Mouse (Mus musculus): Measurements from ENCODE around the gene Mcm2. TPM values are rescaled to one million over a fixed set of nuclear protein-coding genes. Genes with fewer than 3 reads are reported as not detected.

Mcm2 gene
- polyA plus RNA-seq, 1 experiment from 2014 or later, result 68.2 TPM

- 75% methylated on average over 9 of the region's 9 CpGs for WGBS
Measured at GRCm38 (mm10) chr6:88843781-88844725, 54.5 kb downstream of the Mcm2 start.

GRCm38 (mm10) chr6:88843241-88843640, 55.3 kb downstream of the Mcm2 start:
- peak overlapping the region; percentile 91; the same call in 1 of the 2 replicates for H3K27ac ChIP-seq
- no peaks in the 10 kb centered on the region for H3K27me3 ChIP-seq
- peaks cover 16% of the 10 kb centered on the region for H3K36me3 ChIP-seq
- H3K4me1 ChIP-seq (replicated peaks), result peaks cover 21% of the 10 kb centered on the region
- no peak for ATAC-seq (replicated peaks; ENCODE audit: insufficient number of reproducible peaks, insufficient read depth, low FRiP score, low read depth)
- H3K4me2 ChIP-seq, result peak overlapping the region; percentile 92
- peak overlapping the region; percentile 91 for H3K4me3 ChIP-seq
- 69% methylated on average over 7 of the region's 7 CpGs for WGBS
- peak overlapping the region; percentile 83 for H3K9ac ChIP-seq
- H3K9me3 ChIP-seq (replicated peaks), result no peaks in the 10 kb centered on the region

More at GRCm38 (mm10) chr6:88843781-88844725, 54.5 kb downstream of the Mcm2 start:
- no peaks in the 10 kb centered on the region for H3K9me3 ChIP-seq (replicated peaks)
- no peak for ATAC-seq (replicated peaks; ENCODE audit: insufficient number of reproducible peaks, insufficient read depth, low FRiP score, low read depth)
- peaks cover 8% of the 10 kb centered on the region; the same call in 1 of the 2 replicates for H3K36me3 ChIP-seq
- peaks cover 21% of the 10 kb centered on the region for H3K4me1 ChIP-seq (replicated peaks)
- H3K4me2 ChIP-seq, result no peak overlapping the region; the same call in 1 of the 2 replicates
- H3K9ac ChIP-seq, result no peak overlapping the region
- H3K4me3 ChIP-seq, result peak overlapping the region; percentile 91; the same call in 1 of the 2 replicates
- no peaks in the 10 kb centered on the region for H3K27me3 ChIP-seq
- H3K27ac ChIP-seq, result no peak overlapping the region

- Histone ChIP-seq H3K27ac (peak overlapping the region; percentile 91), H3K4me3 (peak overlapping the region; percentile 91), H3K9me3 (replicated peaks) (no peaks in the 10 kb centered on the region), H3K36me3 (peaks cover 21% of the 10 kb centered on the region), H3K27me3 (no peaks in the 10 kb centered on the region), H3K4me1 (replicated peaks) (peaks cover 21% of the 10 kb centered on the region), H3K9ac (peak overlapping the region; percentile 83), H3K4me2 (peak overlapping the region; percentile 92)
- 2% methylated on average over 32 of the region's 32 CpGs for whole genome bisulfite sequencing
- peak; percentile 0; the same call in 1 of the 2 replicates for ATAC-seq (replicated peaks; ENCODE audit: insufficient number of reproducible peaks, insufficient read depth, low FRiP score, low read depth)
Measured at GRCm38 (mm10) chr6:88842731-88843151, 55.8 kb downstream of the Mcm2 start.

- Histone ChIP-seq H3K9me3 (replicated peaks) (no peaks in the 10 kb centered on the region), H3K36me3 (peaks cover 28% of the 10 kb centered on the region), H3K9ac (peak within 1 kb of the TSS; percentile 91), H3K4me1 (replicated peaks) (peaks cover 21% of the 10 kb centered on the region), H3K4me2 (peak within 1 kb of the TSS; percentile 92), H3K4me3 (peak within 1 kb of the TSS; percentile 91), H3K27ac (peak within 1 kb of the TSS; percentile 91), H3K27me3 (no peaks in the 10 kb centered on the region)
- peak; percentile 97 for ATAC-seq (replicated peaks; ENCODE audit: insufficient number of reproducible peaks, insufficient read depth, low FRiP score, low read depth)
- WGBS, result under 1% methylated on average over 72 of the region's 72 CpGs
Measured at GRCm38 (mm10) chr6:88841781-88842689, 56.5 kb downstream of the Mcm2 start, which contains the start of gene Abtb1. TSS of gene Abtb1 (minus strand) at chr6:88841984.

GRCm38 (mm10) chr6:88841514-88841780, 57.1 kb downstream of the Mcm2 start:
- Histone ChIP-seq H3K36me3 (peaks cover 34% of the 10 kb centered on the region), H3K27ac (peak overlapping the region; percentile 91), H3K4me3 (peak overlapping the region; percentile 91), H3K9me3 (replicated peaks) (no peaks in the 10 kb centered on the region), H3K4me2 (peak overlapping the region; percentile 92), H3K4me1 (replicated peaks) (peaks cover 21% of the 10 kb centered on the region), H3K27me3 (no peaks in the 10 kb centered on the region), H3K9ac (peak overlapping the region; percentile 91)
- 1% methylated on average over 22 of the region's 22 CpGs for WGBS
- ATAC-seq (replicated peaks; ENCODE audit: insufficient number of reproducible peaks, insufficient read depth, low FRiP score, low read depth), result peak; percentile 1; the same call in 1 of the 2 replicates

GRCm38 (mm10) chr6:88840791-88841513, 57.6 kb downstream of the Mcm2 start:
- 50% methylated on average over 9 of the region's 9 CpGs for WGBS
- no peak for ATAC-seq (replicated peaks; ENCODE audit: insufficient number of reproducible peaks, insufficient read depth, low FRiP score, low read depth)
- H3K4me3 ChIP-seq, result peak overlapping the region; percentile 91
- H3K9ac ChIP-seq, result peak overlapping the region; percentile 91
- no peaks in the 10 kb centered on the region for H3K9me3 ChIP-seq (replicated peaks)
- peak overlapping the region; percentile 92 for H3K4me2 ChIP-seq
- H3K27me3 ChIP-seq, result no peaks in the 10 kb centered on the region
- peaks cover 39% of the 10 kb centered on the region for H3K36me3 ChIP-seq
- peaks cover 21% of the 10 kb centered on the region for H3K4me1 ChIP-seq (replicated peaks)
- peak overlapping the region; percentile 91 for H3K27ac ChIP-seq

- peak overlapping the region; percentile 91; the same call in 1 of the 2 replicates for H3K4me3 ChIP-seq
- peaks cover 21% of the 10 kb centered on the region for H3K4me1 ChIP-seq (replicated peaks)
- no peak for ATAC-seq (replicated peaks; ENCODE audit: insufficient number of reproducible peaks, insufficient read depth, low FRiP score, low read depth)
- 0 out of 2 replicates have a peak overlapping the region, but pooled peaks have one; percentile 91 for H3K9ac ChIP-seq
- H3K36me3 ChIP-seq, result peaks cover 45% of the 10 kb centered on the region
- H3K4me2 ChIP-seq, result peak overlapping the region; percentile 92; the same call in 1 of the 2 replicates
- WGBS, result 70% methylated on average over 3 of the region's 3 CpGs
- H3K9me3 ChIP-seq (replicated peaks), result no peaks in the 10 kb centered on the region
- no peaks in the 10 kb centered on the region for H3K27me3 ChIP-seq
- no peak overlapping the region for H3K27ac ChIP-seq
Measured at GRCm38 (mm10) chr6:88840211-88840610, 58.4 kb downstream of the Mcm2 start.

- Histone ChIP-seq H3K4me2 (no peak overlapping the region), H3K9ac (no peak overlapping the region), H3K27me3 (no peaks in the 10 kb centered on the region), H3K9me3 (replicated peaks) (no peaks in the 10 kb centered on the region), H3K4me1 (replicated peaks) (peaks cover 21% of the 10 kb centered on the region), H3K4me3 (no peak overlapping the region), H3K27ac (no peak overlapping the region), H3K36me3 (peaks cover 45% of the 10 kb centered on the region)
- no peak for ATAC-seq (replicated peaks; ENCODE audit: insufficient number of reproducible peaks, insufficient read depth, low FRiP score, low read depth)
- WGBS, result 77% methylated on average over 26 of the region's 26 CpGs
Measured at GRCm38 (mm10) chr6:88839135-88839970, 59.2 kb downstream of the Mcm2 start.

- no peak for ATAC-seq (replicated peaks; ENCODE audit: insufficient number of reproducible peaks, insufficient read depth, low FRiP score, low read depth)
- Histone ChIP-seq H3K4me2 (no peak overlapping the region), H3K4me1 (replicated peaks) (peaks cover 26% of the 10 kb centered on the region), H3K9me3 (replicated peaks) (no peaks in the 10 kb centered on the region), H3K27me3 (no peaks in the 10 kb centered on the region), H3K36me3 (peaks cover 45% of the 10 kb centered on the region), H3K4me3 (no peak overlapping the region), H3K27ac (no peak overlapping the region), H3K9ac (no peak overlapping the region)
- 89% methylated on average over 10 of the region's 10 CpGs for WGBS
Measured at GRCm38 (mm10) chr6:88838613-88839012, 60.0 kb downstream of the Mcm2 start.

- Histone ChIP-seq H3K9ac (no peak overlapping the region), H3K4me2 (no peak overlapping the region), H3K27me3 (no peaks in the 10 kb centered on the region), H3K36me3 (peaks cover 45% of the 10 kb centered on the region), H3K9me3 (replicated peaks) (no peaks in the 10 kb centered on the region), H3K4me3 (no peak overlapping the region), H3K4me1 (replicated peaks) (peaks cover 24% of the 10 kb centered on the region), H3K27ac (no peak overlapping the region)
- 85% methylated on average over 12 of the region's 12 CpGs for WGBS
- no peak for ATAC-seq (replicated peaks; ENCODE audit: insufficient number of reproducible peaks, insufficient read depth, low FRiP score, low read depth)
Measured at GRCm38 (mm10) chr6:88837999-88838398, 60.6 kb downstream of the Mcm2 start.

Measured in heart, embryonic 15.5 days (tissue).